Mouse (Mus musculus) stomach, postnatal 0 days (tissue): ENCODE data around the gene Tpsb2. TPM values are rescaled to one million over a fixed set of nuclear protein-coding genes. Genes with fewer than 3 reads are reported as not detected.
A peak's percentile ranks its signal among the peaks of the same experiment; 100 is the strongest.

Experiments
- ATAC-seq: fragments of 200-750 bp; cut with Nextera tagmentation; 2 replicates; pipeline ENCODE4 v1.8.0; 2017; ENCODE audit not compliant: low FRiP score, low TSS enrichment
- DNase-seq: peaks from one replicate; pipeline ENCODE4 v3.0.0-alpha.2; 2016; ENCODE audit warnings: low spot score
- H3K27ac ChIP-seq: fragments of 300-500 bp; sonication (generic); replicated peaks from 2 replicates; pipeline ENCODE4 v1.5.1; 2014; ENCODE audit warnings: mild to moderate bottlenecking, control low read depth
- H3K27me3 ChIP-seq: fragments of 300-500 bp; sonication (generic); 2 replicates; pipeline ENCODE4 v1.6.1; 2014; ENCODE audit warnings: low read length; ENCODE audit not compliant: control insufficient read depth, insufficient read depth
- H3K36me3 ChIP-seq: fragments of 300-500 bp; sonication (generic); 2 replicates; pipeline ENCODE4 v1.6.1; 2014; ENCODE audit warnings: low read length, mixed read lengths; ENCODE audit not compliant: control insufficient read depth, insufficient read depth
- H3K4me1 ChIP-seq: fragments of 300-500 bp; sonication (generic); replicated peaks from 2 replicates; pipeline ENCODE4 v1.6.1; 2014; ENCODE audit warnings: antibody characterized with exemption; ENCODE audit not compliant: control insufficient read depth, insufficient read depth
- H3K4me2 ChIP-seq: fragments of 300-500 bp; sonication (generic); replicated peaks from 2 replicates; pipeline ENCODE4 v1.6.1; 2014; ENCODE audit warnings: low read depth, mild to moderate bottlenecking, control low read depth, moderate library complexity
- H3K4me3 ChIP-seq: fragments of 300-500 bp; sonication (generic); 2 replicates; pipeline ENCODE4 v1.5.1; 2014; ENCODE audit warnings: low read depth, low read length, control low read depth
- H3K9ac ChIP-seq: fragments of 300-500 bp; sonication (generic); 2 replicates; pipeline ENCODE4 v1.6.1; 2014; ENCODE audit warnings: mild to moderate bottlenecking, low read length, control low read depth, mixed read lengths
- H3K9me3 ChIP-seq: fragments of 300-500 bp; sonication (generic); 2 replicates; pipeline ENCODE4 v1.6.1; 2016; ENCODE audit warnings: low read length; ENCODE audit not compliant: control insufficient read depth
- CTCF ChIP-seq: IDR thresholded peaks from 2 replicates; pipeline ENCODE4 v1.5.1; 2016; ENCODE audit warnings: antibody characterized with exemption, low read depth, mild to moderate bottlenecking, moderate library complexity
- EP300 ChIP-seq: optimal IDR thresholded peaks from 2 replicates; pipeline ENCODE3; 2016; ENCODE audit warnings: antibody characterized with exemption
- WGBS: fragments of 180-500 bp; shearing (Covaris S2); extraction: QIAGEN DNeasy Blood & Tissue Kit; methylation state at CpG from one replicate; pipeline ENCODE4 v1.1.7; 2014; 5-methylcytosine and 5-hydroxymethylcytosine counted together
- polyA plus RNA-seq: library from polyadenylated mRNA; unstranded; fragments of >200 nt; fragmentation: Nextera tagmentation; extraction: Ambion mirVana; gene quantifications from 2 replicates; pipeline ENCODE4 v1.2.1, GENCODE M21; 2015

The Tpsb2 gene
- polyA plus RNA-seq: 18.1 and 18.5 TPM in 2 replicates

- H3K9me3 ChIP-seq: no peaks in the 10 kb centered on the region
- H3K9ac ChIP-seq: no peak within 1 kb of the TSS
- DNase-seq (no peak), ATAC-seq (no peak)
- H3K4me2 ChIP-seq: no peak within 1 kb of the TSS
- no peak within 1 kb of the TSS for H3K4me3 ChIP-seq
- no peaks in the 10 kb centered on the region for H3K36me3 ChIP-seq
- no peaks in the 10 kb centered on the region for H3K4me1 ChIP-seq
- no peak for TF ChIP-seq CTCF
- H3K27ac ChIP-seq: no peak within 1 kb of the TSS
- no peaks in the 10 kb centered on the region for H3K27me3 ChIP-seq
- WGBS: 70% methylated on average over 2 of the region's 2 CpGs
These were observed at the start of gene Tpsb2 for GRCm38 (mm10) chr17:25366005-25366404. Tpsb2 (plus strand) TSS chr17:25366305.

GRCm38 (mm10) chr17:25318354-25318753, 47.8 kb upstream of the Tpsb2 start, which contains the start of gene Prss29:
Prss29 (plus strand) TSS chr17:25318654.
- Histone ChIP-seq H3K9me3 (no peaks in the 10 kb centered on the region), H3K36me3 (no peaks in the 10 kb centered on the region), H3K9ac (no peak within 1 kb of the TSS), H3K27me3 (no peaks in the 10 kb centered on the region), H3K4me3 (no peak within 1 kb of the TSS), H3K27ac (no peak within 1 kb of the TSS), H3K4me2 (no peak within 1 kb of the TSS), H3K4me1 (no peaks in the 10 kb centered on the region)
- TF ChIP-seq CTCF: no peak
- no peak for DNase-seq
- ATAC-seq: no peak
- 73% methylated on average over 5 of the region's 5 CpGs for WGBS

GRCm38 (mm10) chr17:25320819-25321218, 45.3 kb upstream of the Tpsb2 start:
- Histone ChIP-seq H3K27ac (no peak overlapping the region), H3K27me3 (no peaks in the 10 kb centered on the region), H3K36me3 (no peaks in the 10 kb centered on the region), H3K4me1 (no peaks in the 10 kb centered on the region), H3K9me3 (no peaks in the 10 kb centered on the region), H3K9ac (no peak overlapping the region), H3K4me2 (no peak overlapping the region), H3K4me3 (no peak overlapping the region)
- TF ChIP-seq EP300 (no peak), CTCF (no peak)
- ATAC-seq (no peak), DNase-seq (no peak)
- WGBS: 82% methylated on average over 8 of the region's 8 CpGs

DNA sequence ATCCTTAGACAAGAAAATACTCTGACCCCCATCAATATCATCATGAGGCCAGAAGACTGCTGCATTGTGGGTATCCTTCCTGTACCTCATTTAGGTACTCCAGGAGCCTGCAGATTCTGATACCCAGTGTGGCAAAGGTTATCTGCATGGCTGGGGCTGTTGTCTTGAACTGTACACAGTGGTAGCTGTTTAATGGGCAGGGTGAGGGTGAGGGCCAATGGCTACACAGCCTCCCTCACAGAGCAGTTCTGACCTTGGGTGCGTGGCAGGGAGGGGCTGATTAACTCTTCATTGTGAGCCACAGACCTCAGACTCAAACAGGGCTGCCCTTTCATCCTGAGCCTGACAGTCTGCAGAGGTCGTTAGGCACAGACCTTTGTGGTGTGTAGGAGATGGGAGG, 43.2 kb upstream of the Tpsb2 start:
- ATAC-seq: no peak
- WGBS: 14% methylated on average over 2 of the region's 2 CpGs
- no peaks in the 10 kb centered on the region for H3K4me1 ChIP-seq

DNA sequence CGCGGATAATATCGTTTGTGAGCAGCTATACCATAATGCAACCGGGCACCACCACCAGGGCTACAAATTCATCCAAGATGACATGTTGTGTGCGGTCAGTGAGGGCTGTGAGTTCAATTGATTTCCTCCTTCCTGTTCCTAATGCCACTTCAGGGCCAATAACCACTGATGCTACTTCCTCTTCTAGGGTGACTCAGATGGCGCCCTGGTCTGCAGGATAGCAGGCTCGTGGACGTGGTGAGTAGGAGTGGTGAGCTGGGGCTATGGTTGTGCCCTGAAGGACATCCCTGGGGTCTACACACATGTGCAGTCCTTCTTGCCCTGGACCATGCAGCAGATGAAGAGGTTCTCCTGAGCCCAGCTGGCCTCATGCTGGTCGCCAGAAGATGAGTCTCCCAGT, 33.8 kb upstream of the Tpsb2 start:
- Histone ChIP-seq H3K9ac (no peak overlapping the region), H3K4me1 (no peaks in the 10 kb centered on the region), H3K36me3 (no peaks in the 10 kb centered on the region), H3K9me3 (no peaks in the 10 kb centered on the region), H3K4me2 (no peak overlapping the region), H3K27ac (no peak overlapping the region), H3K4me3 (no peak overlapping the region), H3K27me3 (no peaks in the 10 kb centered on the region)
- ATAC-seq (no peak), DNase-seq (no peak)
- 61% methylated on average over 9 of the region's 9 CpGs for WGBS
- TF ChIP-seq CTCF (no peak), EP300 (no peak)

More for the DNA sequence above, 43.2 kb upstream of the Tpsb2 start:
- no peak overlapping the region for H3K4me2 ChIP-seq
- H3K27ac ChIP-seq: no peak overlapping the region
- H3K36me3 ChIP-seq: no peaks in the 10 kb centered on the region
- H3K9ac ChIP-seq: no peak overlapping the region
- TF ChIP-seq EP300 (no peak), CTCF (no peak)
- H3K4me3 ChIP-seq: no peak overlapping the region
- no peak for DNase-seq
- H3K27me3 ChIP-seq: no peaks in the 10 kb centered on the region
- no peaks in the 10 kb centered on the region for H3K9me3 ChIP-seq

DNA sequence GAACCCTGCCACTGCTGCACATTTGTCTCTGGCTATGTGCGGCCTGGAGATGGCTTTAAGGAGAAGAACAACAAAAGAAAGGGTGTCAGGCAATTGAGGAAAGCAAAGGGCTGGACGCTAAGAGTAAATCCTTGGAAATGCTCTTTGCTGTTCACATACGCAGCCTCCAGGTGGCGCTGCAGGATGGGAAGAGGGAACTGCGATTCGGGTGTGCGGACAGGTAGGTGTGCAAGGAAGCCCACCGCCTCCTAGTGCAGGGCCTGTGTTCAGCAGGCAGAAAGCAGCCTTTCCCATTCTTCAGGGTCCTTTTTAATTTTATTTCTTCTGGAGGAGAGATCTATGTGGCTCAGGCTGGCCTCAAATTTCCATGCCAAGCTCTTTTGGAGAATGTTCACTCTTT, 32.2 kb upstream of the Tpsb2 start:
- Histone ChIP-seq H3K4me1 (no peaks in the 10 kb centered on the region), H3K27me3 (no peaks in the 10 kb centered on the region), H3K27ac (no peak overlapping the region), H3K9me3 (no peaks in the 10 kb centered on the region), H3K9ac (no peak overlapping the region), H3K36me3 (no peaks in the 10 kb centered on the region), H3K4me3 (no peak overlapping the region), H3K4me2 (no peak overlapping the region)
- DNase-seq (peak; percentile 80), ATAC-seq (no peak)
- peak; percentile 96 for TF ChIP-seq CTCF
- no peak for TF ChIP-seq EP300
- 2% methylated on average over 8 of the region's 8 CpGs for WGBS

GRCm38 (mm10) chr17:25338218-25338617, 27.9 kb upstream of the Tpsb2 start:
- no peaks in the 10 kb centered on the region for H3K4me1 ChIP-seq
- no peaks in the 10 kb centered on the region for H3K9me3 ChIP-seq
- H3K9ac ChIP-seq: no peak overlapping the region
- no peak overlapping the region for H3K27ac ChIP-seq
- no peaks in the 10 kb centered on the region for H3K36me3 ChIP-seq
- H3K4me3 ChIP-seq: no peak overlapping the region
- H3K27me3 ChIP-seq: no peaks in the 10 kb centered on the region
- ATAC-seq (no peak), DNase-seq (no peak)
- no peak for TF ChIP-seq EP300
- no peak for TF ChIP-seq CTCF
- H3K4me2 ChIP-seq: no peak overlapping the region
- WGBS: 83% methylated on average over 4 of the region's 4 CpGs
